Mouse (Mus musculus) splenic B cell, adult 2 months (primary cell): ENCODE data around the gene Otud7a.

Experiments
- DNase-seq: peaks from one replicate; pipeline ENCODE4 v3.0.0-alpha.2; 2011; ENCODE audit warnings: low read depth, low spot score
- H3K27me3 ChIP-seq: 2 replicates; pipeline ENCODE4 v1.6.1; 2012; ENCODE audit warnings: mild to moderate bottlenecking, low read length, moderate library complexity, mixed read lengths; ENCODE audit not compliant: control insufficient read depth, poor library complexity, insufficient read depth, severe bottlenecking
- H3K36me3 ChIP-seq: 2 replicates; pipeline ENCODE4 v1.6.1; 2012; ENCODE audit warnings: mild to moderate bottlenecking, low read length, moderate library complexity, mixed read lengths; ENCODE audit not compliant: control insufficient read depth, poor library complexity, insufficient read depth, severe bottlenecking

Otud7a gene

GRCm38 (mm10) chr7:63444484-63445345, at the start of gene Otud7a:
TSS of gene Otud7a (plus strand) at chr7:63444751.
- no peak for DNase-seq
- Histone ChIP-seq H3K27me3 (no peaks in the 10 kb centered on the region), H3K36me3 (no peaks in the 10 kb centered on the region)

GRCm38 (mm10) chr7:63405988-63406387, 38.6 kb upstream of the Otud7a start:
- DNase-seq = no peak
- Histone ChIP-seq H3K36me3 (no peaks in the 10 kb centered on the region), H3K27me3 (no peaks in the 10 kb centered on the region)

- H3K36me3 ChIP-seq = no peaks in the 10 kb centered on the region
- no peaks in the 10 kb centered on the region for H3K27me3 ChIP-seq
- DNase-seq = no peak
These were observed 772 bp downstream of the Otud7a start for GRCm38 (mm10) chr7:63445346-63445700.

- DNase-seq = no peak
- Histone ChIP-seq H3K27me3 (no peaks in the 10 kb centered on the region), H3K36me3 (no peaks in the 10 kb centered on the region)
These were observed 2.4 kb downstream of the Otud7a start for GRCm38 (mm10) chr7:63446951-63447350.

- Histone ChIP-seq H3K36me3 (no peaks in the 10 kb centered on the region), H3K27me3 (no peaks in the 10 kb centered on the region)
- DNase-seq = no peak
These were observed 10.7 kb downstream of the Otud7a start for GRCm38 (mm10) chr7:63455228-63455627.

GRCm38 (mm10) chr7:63462234-63462633, 17.7 kb downstream of the Otud7a start:
- H3K36me3 ChIP-seq = no peaks in the 10 kb centered on the region
- H3K27me3 ChIP-seq = no peaks in the 10 kb centered on the region
- DNase-seq = no peak

- DNase-seq = no peak
- Histone ChIP-seq H3K27me3 (no peaks in the 10 kb centered on the region), H3K36me3 (no peaks in the 10 kb centered on the region)
These were observed 18.1 kb downstream of the Otud7a start for GRCm38 (mm10) chr7:63462684-63463083.

- Histone ChIP-seq H3K27me3 (no peaks in the 10 kb centered on the region), H3K36me3 (no peaks in the 10 kb centered on the region)
- DNase-seq = no peak
These were observed 22.2 kb downstream of the Otud7a start for GRCm38 (mm10) chr7:63466729-63467128.

- DNase-seq = no peak
- Histone ChIP-seq H3K36me3 (no peaks in the 10 kb centered on the region), H3K27me3 (no peaks in the 10 kb centered on the region)
These were observed 23.7 kb downstream of the Otud7a start for GRCm38 (mm10) chr7:63468258-63468657.

GRCm38 (mm10) chr7:63483091-63483490, 38.5 kb downstream of the Otud7a start:
- Histone ChIP-seq H3K27me3 (no peaks in the 10 kb centered on the region), H3K36me3 (no peaks in the 10 kb centered on the region)
- DNase-seq = no peak

- no peak for DNase-seq
- H3K27me3 ChIP-seq = no peaks in the 10 kb centered on the region
- H3K36me3 ChIP-seq = no peaks in the 10 kb centered on the region
These were observed 52.5 kb downstream of the Otud7a start for GRCm38 (mm10) chr7:63497051-63497547.

GRCm38 (mm10) chr7:63504202-63504601, 59.7 kb downstream of the Otud7a start:
- Histone ChIP-seq H3K36me3 (no peaks in the 10 kb centered on the region), H3K27me3 (no peaks in the 10 kb centered on the region)
- no peak for DNase-seq

- no peaks in the 10 kb centered on the region for H3K27me3 ChIP-seq
These were observed 63.5 kb downstream of the Otud7a start for GRCm38 (mm10) chr7:63508079-63508478.

GRCm38 (mm10) chr7:63509825-63510224, 65.3 kb downstream of the Otud7a start:
- Histone ChIP-seq H3K36me3 (no peaks in the 10 kb centered on the region), H3K27me3 (no peaks in the 10 kb centered on the region)
- no peak for DNase-seq

More at GRCm38 (mm10) chr7:63508079-63508478, 63.5 kb downstream of the Otud7a start:
- H3K36me3 ChIP-seq = no peaks in the 10 kb centered on the region
- DNase-seq = no peak

- no peak for DNase-seq
- Histone ChIP-seq H3K27me3 (no peaks in the 10 kb centered on the region), H3K36me3 (no peaks in the 10 kb centered on the region)
These were observed 66.9 kb downstream of the Otud7a start for GRCm38 (mm10) chr7:63511458-63511857.
